Mouse (Mus musculus): ENCODE measurements around the gene Fhl3. TPM values are rescaled to one million over a fixed set of nuclear protein-coding genes. Genes with fewer than 3 reads are reported as not detected.

Fhl3 gene
- polyA plus RNA-seq (2014; fragmentation: Illumina TruSeq; extraction: RNeasy Lipid Tissue Mini Kit (QIAGEN cat#74804); ENCODE audit: low read depth, low replicate concordance): 0.28 TPM

GRCm38 (mm10) chr4:124700248-124700971, at the start of gene Fhl3:
Gene Fhl3, plus strand, starts transcription at chr4:124700701.

GRCm38 (mm10) chr4:124656518-124656853, 44.0 kb upstream of the Fhl3 start, which contains the start of gene Pou3f1:
Gene Pou3f1, plus strand, starts transcription at chr4:124656807.

GRCm38 (mm10) chr4:124693135-124693894, 7.2 kb upstream of the Fhl3 start, which contains the start of gene Utp11:
Gene Utp11, minus strand, starts transcription at chr4:124693600.

GRCm38 (mm10) chr4:124714545-124715481, 14.3 kb downstream of the Fhl3 start, which contains the start of gene Sf3a3:
Gene Sf3a3, plus strand, starts transcription at chr4:124714776.

GRCm38 (mm10) chr4:124741376-124742343, 41.2 kb downstream of the Fhl3 start, which contains the start of gene Inpp5b:
Gene Inpp5b, plus strand, starts transcription at chr4:124741850.

Other genes starting within 250 kb of the Fhl3 start
- gene 3100002H09Rik, start 89.9 kb upstream of the Fhl3 start, polyA plus RNA-seq (2014; fragmentation: Illumina TruSeq; extraction: RNeasy Lipid Tissue Mini Kit (QIAGEN cat#74804); ENCODE audit: low read depth, low replicate concordance): not detected
- not detected for gene Pou3f1, start 43.9 kb upstream of the Fhl3 start, polyA plus RNA-seq (2014; fragmentation: Illumina TruSeq; extraction: RNeasy Lipid Tissue Mini Kit (QIAGEN cat#74804); ENCODE audit: low read depth, low replicate concordance)
- gene Utp11, start 7.1 kb upstream of the Fhl3 start, polyA plus RNA-seq (2014; fragmentation: Illumina TruSeq; extraction: RNeasy Lipid Tissue Mini Kit (QIAGEN cat#74804); ENCODE audit: low read depth, low replicate concordance): 46.5 TPM
- gene Sf3a3, start 14.1 kb downstream of the Fhl3 start, polyA plus RNA-seq (2014; fragmentation: Illumina TruSeq; extraction: RNeasy Lipid Tissue Mini Kit (QIAGEN cat#74804); ENCODE audit: low read depth, low replicate concordance): 31.2 TPM
- gene Inpp5b, start 41.1 kb downstream of the Fhl3 start, polyA plus RNA-seq (2014; fragmentation: Illumina TruSeq; extraction: RNeasy Lipid Tissue Mini Kit (QIAGEN cat#74804); ENCODE audit: low read depth, low replicate concordance): 31.6 TPM
- 12.0 TPM for gene Mtf1, start 101.4 kb downstream of the Fhl3 start, polyA plus RNA-seq (2014; fragmentation: Illumina TruSeq; extraction: RNeasy Lipid Tissue Mini Kit (QIAGEN cat#74804); ENCODE audit: low read depth, low replicate concordance)
- gene Yrdc, start 150.0 kb downstream of the Fhl3 start, polyA plus RNA-seq (2014; fragmentation: Illumina TruSeq; extraction: RNeasy Lipid Tissue Mini Kit (QIAGEN cat#74804); ENCODE audit: low read depth, low replicate concordance): 19.3 TPM
- gene 1110065P20Rik, start 150.5 kb downstream of the Fhl3 start, polyA plus RNA-seq (2014; fragmentation: Illumina TruSeq; extraction: RNeasy Lipid Tissue Mini Kit (QIAGEN cat#74804); ENCODE audit: low read depth, low replicate concordance): 1.7 TPM
- not detected for gene Maneal, start 161.5 kb downstream of the Fhl3 start, polyA plus RNA-seq (2014; fragmentation: Illumina TruSeq; extraction: RNeasy Lipid Tissue Mini Kit (QIAGEN cat#74804); ENCODE audit: low read depth, low replicate concordance)
- gene Epha10, start 180.2 kb downstream of the Fhl3 start, polyA plus RNA-seq (2014; fragmentation: Illumina TruSeq; extraction: RNeasy Lipid Tissue Mini Kit (QIAGEN cat#74804); ENCODE audit: low read depth, low replicate concordance): not detected
- 5.0 TPM for gene 9930104L06Rik, start 236.3 kb downstream of the Fhl3 start, polyA plus RNA-seq (2014; fragmentation: Illumina TruSeq; extraction: RNeasy Lipid Tissue Mini Kit (QIAGEN cat#74804); ENCODE audit: low read depth, low replicate concordance)
- 1.3 TPM for gene Cdca8, start 238.6 kb downstream of the Fhl3 start, polyA plus RNA-seq (2014; fragmentation: Illumina TruSeq; extraction: RNeasy Lipid Tissue Mini Kit (QIAGEN cat#74804); ENCODE audit: low read depth, low replicate concordance)

Data from kidney, adult 10 weeks (tissue).